Mouse (Mus musculus): ENCODE measurements around the gene Ccl25. TPM values are rescaled to one million over a fixed set of nuclear protein-coding genes. Genes with fewer than 3 reads are reported as not detected.

The Ccl25 gene
- polyA plus RNA-seq, 1 experiment, result 9.6 TPM

- no peak for TF ChIP-seq POLR2A (IDR thresholded peaks at IDR 0.05; ENCODE audit: control insufficient read depth, low read depth, low read length)
- TF ChIP-seq CTCF (IDR thresholded peaks at IDR 0.05; ENCODE audit: control insufficient read depth, insufficient read depth, insufficient replicate concordance, low read depth, low read length), result no peak
- no peak overlapping the region for H3K27ac ChIP-seq (ENCODE audit: control insufficient read depth, insufficient read depth, low read depth, low read length)
- H3K4me3 ChIP-seq (ENCODE audit: control insufficient read depth, low read depth, low read length), result no peak overlapping the region
- H3K36me3 ChIP-seq (ENCODE audit: control insufficient read depth, insufficient read depth, low read length), result no peaks in the 10 kb centered on the region; the same call in 1 of the 2 replicates
- no peaks in the 10 kb centered on the region for H3K4me1 ChIP-seq (ENCODE audit: control insufficient read depth, insufficient read depth, low read length)
- no peaks in the 10 kb centered on the region for H3K27me3 ChIP-seq (ENCODE audit: control insufficient read depth, insufficient read depth, low read length)
Measured at GRCm38 (mm10) chr8:4355455-4355854, 30.4 kb downstream of the Ccl25 start.

- no peak for TF ChIP-seq POLR2A (IDR thresholded peaks at IDR 0.05; ENCODE audit: control insufficient read depth, low read depth, low read length)
- no peak for TF ChIP-seq CTCF (IDR thresholded peaks at IDR 0.05; ENCODE audit: control insufficient read depth, insufficient read depth, insufficient replicate concordance, low read depth, low read length)
- Histone ChIP-seq H3K4me1 (ENCODE audit: control insufficient read depth, insufficient read depth, low read length) (no peaks in the 10 kb centered on the region), H3K27me3 (ENCODE audit: control insufficient read depth, insufficient read depth, low read length) (no peaks in the 10 kb centered on the region), H3K4me3 (ENCODE audit: control insufficient read depth, low read depth, low read length) (no peak overlapping the region), H3K27ac (ENCODE audit: control insufficient read depth, insufficient read depth, low read depth, low read length) (no peak overlapping the region), H3K36me3 (ENCODE audit: control insufficient read depth, insufficient read depth, low read length) (no peaks in the 10 kb centered on the region; the same call in 1 of the 2 replicates)
Measured at GRCm38 (mm10) chr8:4359362-4359761, 34.4 kb downstream of the Ccl25 start.

- Histone ChIP-seq H3K27me3 (ENCODE audit: control insufficient read depth, insufficient read depth, low read length) (no peaks in the 10 kb centered on the region), H3K4me3 (ENCODE audit: control insufficient read depth, low read depth, low read length) (no peak overlapping the region), H3K4me1 (ENCODE audit: control insufficient read depth, insufficient read depth, low read length) (no peaks in the 10 kb centered on the region), H3K36me3 (ENCODE audit: control insufficient read depth, insufficient read depth, low read length) (no peaks in the 10 kb centered on the region; the same call in 1 of the 2 replicates), H3K27ac (ENCODE audit: control insufficient read depth, insufficient read depth, low read depth, low read length) (no peak overlapping the region)
- TF ChIP-seq CTCF (IDR thresholded peaks at IDR 0.05; ENCODE audit: control insufficient read depth, insufficient read depth, insufficient replicate concordance, low read depth, low read length), result no peak
- TF ChIP-seq POLR2A (IDR thresholded peaks at IDR 0.05; ENCODE audit: control insufficient read depth, low read depth, low read length), result no peak
Measured at GRCm38 (mm10) chr8:4360922-4361321, 35.9 kb downstream of the Ccl25 start.

GRCm38 (mm10) chr8:4366189-4366588 is 41.2 kb downstream of the Ccl25 start:
- Histone ChIP-seq H3K4me3 (ENCODE audit: control insufficient read depth, low read depth, low read length) (no peak overlapping the region), H3K27ac (ENCODE audit: control insufficient read depth, insufficient read depth, low read depth, low read length) (no peak overlapping the region), H3K27me3 (ENCODE audit: control insufficient read depth, insufficient read depth, low read length) (no peaks in the 10 kb centered on the region), H3K4me1 (ENCODE audit: control insufficient read depth, insufficient read depth, low read length) (no peaks in the 10 kb centered on the region), H3K36me3 (ENCODE audit: control insufficient read depth, insufficient read depth, low read length) (no peaks in the 10 kb centered on the region)
- TF ChIP-seq CTCF (IDR thresholded peaks at IDR 0.05; ENCODE audit: control insufficient read depth, insufficient read depth, insufficient replicate concordance, low read depth, low read length) (no peak), POLR2A (IDR thresholded peaks at IDR 0.05; ENCODE audit: control insufficient read depth, low read depth, low read length) (no peak)

GRCm38 (mm10) chr8:4367808-4368207 is 42.8 kb downstream of the Ccl25 start:
- Histone ChIP-seq H3K36me3 (ENCODE audit: control insufficient read depth, insufficient read depth, low read length) (no peaks in the 10 kb centered on the region), H3K27ac (ENCODE audit: control insufficient read depth, insufficient read depth, low read depth, low read length) (no peak overlapping the region), H3K27me3 (ENCODE audit: control insufficient read depth, insufficient read depth, low read length) (no peaks in the 10 kb centered on the region), H3K4me3 (ENCODE audit: control insufficient read depth, low read depth, low read length) (no peak overlapping the region), H3K4me1 (ENCODE audit: control insufficient read depth, insufficient read depth, low read length) (no peaks in the 10 kb centered on the region)
- TF ChIP-seq POLR2A (IDR thresholded peaks at IDR 0.05; ENCODE audit: control insufficient read depth, low read depth, low read length), result no peak
- no peak for TF ChIP-seq CTCF (IDR thresholded peaks at IDR 0.05; ENCODE audit: control insufficient read depth, insufficient read depth, insufficient replicate concordance, low read depth, low read length)

GRCm38 (mm10) chr8:4368470-4368869 is 43.5 kb downstream of the Ccl25 start:
- no peaks in the 10 kb centered on the region for H3K4me1 ChIP-seq (ENCODE audit: control insufficient read depth, insufficient read depth, low read length)
- TF ChIP-seq CTCF (IDR thresholded peaks at IDR 0.05; ENCODE audit: control insufficient read depth, insufficient read depth, insufficient replicate concordance, low read depth, low read length) (no peak), POLR2A (IDR thresholded peaks at IDR 0.05; ENCODE audit: control insufficient read depth, low read depth, low read length) (no peak)
- H3K36me3 ChIP-seq (ENCODE audit: control insufficient read depth, insufficient read depth, low read length), result no peaks in the 10 kb centered on the region
- H3K27ac ChIP-seq (ENCODE audit: control insufficient read depth, insufficient read depth, low read depth, low read length), result no peak overlapping the region
- no peak overlapping the region for H3K4me3 ChIP-seq (ENCODE audit: control insufficient read depth, low read depth, low read length)
- no peaks in the 10 kb centered on the region for H3K27me3 ChIP-seq (ENCODE audit: control insufficient read depth, insufficient read depth, low read length)

GRCm38 (mm10) chr8:4370078-4370477 is 45.1 kb downstream of the Ccl25 start:
- Histone ChIP-seq H3K27ac (ENCODE audit: control insufficient read depth, insufficient read depth, low read depth, low read length) (no peak overlapping the region), H3K4me1 (ENCODE audit: control insufficient read depth, insufficient read depth, low read length) (no peaks in the 10 kb centered on the region)
- TF ChIP-seq POLR2A (IDR thresholded peaks at IDR 0.05; ENCODE audit: control insufficient read depth, low read depth, low read length), result no peak
- TF ChIP-seq CTCF (IDR thresholded peaks at IDR 0.05; ENCODE audit: control insufficient read depth, insufficient read depth, insufficient replicate concordance, low read depth, low read length), result no peak

GRCm38 (mm10) chr8:4372657-4373056 is 47.6 kb downstream of the Ccl25 start:
- TF ChIP-seq POLR2A (IDR thresholded peaks at IDR 0.05; ENCODE audit: control insufficient read depth, low read depth, low read length), result no peak
- no peak for TF ChIP-seq CTCF (IDR thresholded peaks at IDR 0.05; ENCODE audit: control insufficient read depth, insufficient read depth, insufficient replicate concordance, low read depth, low read length)
- no peaks in the 10 kb centered on the region for H3K36me3 ChIP-seq (ENCODE audit: control insufficient read depth, insufficient read depth, low read length)
- no peak overlapping the region for H3K4me3 ChIP-seq (ENCODE audit: control insufficient read depth, low read depth, low read length)
- no peak overlapping the region for H3K27ac ChIP-seq (ENCODE audit: control insufficient read depth, insufficient read depth, low read depth, low read length)
- no peaks in the 10 kb centered on the region for H3K4me1 ChIP-seq (ENCODE audit: control insufficient read depth, insufficient read depth, low read length)
- H3K27me3 ChIP-seq (ENCODE audit: control insufficient read depth, insufficient read depth, low read length), result no peaks in the 10 kb centered on the region

More at GRCm38 (mm10) chr8:4370078-4370477, 45.1 kb downstream of the Ccl25 start:
- no peaks in the 10 kb centered on the region for H3K27me3 ChIP-seq (ENCODE audit: control insufficient read depth, insufficient read depth, low read length)
- H3K4me3 ChIP-seq (ENCODE audit: control insufficient read depth, low read depth, low read length), result no peak overlapping the region
- no peaks in the 10 kb centered on the region for H3K36me3 ChIP-seq (ENCODE audit: control insufficient read depth, insufficient read depth, low read length)
